Mouse (Mus musculus) midbrain, postnatal 0 days (tissue): ENCODE data around the gene Rin2. TPM values are rescaled to one million over a fixed set of nuclear protein-coding genes. Genes with fewer than 3 reads are reported as not detected.

Experiments
- ATAC-seq: fragments of 200-750 bp; cut with Nextera tagmentation; 2 replicates; pipeline ENCODE4 v1.8.0; 2017; ENCODE audit warnings: moderate number of reproducible peaks, mild to moderate bottlenecking, moderate TSS enrichment, moderate library complexity; ENCODE audit not compliant: low FRiP score
- DNase-seq: peaks from one replicate; pipeline ENCODE4 v3.0.0-alpha.2; 2015; ENCODE audit warnings: low spot score
- H3K27ac ChIP-seq: fragments of 300-500 bp; sonication (generic); 2 replicates; pipeline ENCODE4 v1.5.1; 2014; ENCODE audit warnings: low read depth, mild to moderate bottlenecking, low read length, mixed read lengths
- H3K27me3 ChIP-seq: fragments of 300-500 bp; sonication (generic); 2 replicates; pipeline ENCODE4 v1.6.1; 2014; ENCODE audit warnings: low read length, control low read depth, mixed read lengths; ENCODE audit not compliant: insufficient read depth
- H3K36me3 ChIP-seq: fragments of 300-500 bp; sonication (generic); 2 replicates; pipeline ENCODE4 v1.6.1; 2014; ENCODE audit warnings: low read length, control low read depth, mixed read lengths; ENCODE audit not compliant: insufficient read depth
- H3K4me1 ChIP-seq: fragments of 300-500 bp; sonication (generic); 2 replicates; pipeline ENCODE4 v1.6.1; 2014; ENCODE audit warnings: mild to moderate bottlenecking, control low read depth, antibody characterized with exemption, low read length, mixed read lengths; ENCODE audit not compliant: insufficient read depth
- H3K4me2 ChIP-seq: fragments of 300-500 bp; sonication (generic); 2 replicates; pipeline ENCODE4 v1.6.1; 2014; ENCODE audit warnings: low read depth, mild to moderate bottlenecking, low read length, mixed read lengths; ENCODE audit not compliant: poor library complexity, severe bottlenecking
- H3K4me3 ChIP-seq: fragments of 300-500 bp; sonication (generic); 2 replicates; pipeline ENCODE4 v1.5.1; 2014; ENCODE audit warnings: low read depth, mild to moderate bottlenecking, low read length, moderate library complexity
- H3K9ac ChIP-seq: fragments of 300-500 bp; sonication (generic); replicated peaks from 2 replicates; pipeline ENCODE4 v1.6.1; 2014; ENCODE audit warnings: mild to moderate bottlenecking, low read length, moderate library complexity, mixed read lengths; ENCODE audit not compliant: poor library complexity, severe bottlenecking
- H3K9me3 ChIP-seq: fragments of 300-500 bp; sonication (generic); 2 replicates; pipeline ENCODE4 v1.6.1; 2016; ENCODE audit warnings: low read length, control low read depth
- CTCF ChIP-seq: IDR thresholded peaks from 2 replicates; pipeline ENCODE4 v1.5.1; 2016; ENCODE audit warnings: antibody characterized with exemption, mild to moderate bottlenecking
- WGBS: fragments of 180-500 bp; shearing (Covaris S2); extraction: QIAGEN DNeasy Blood & Tissue Kit; methylation state at CpG from one replicate; pipeline ENCODE4 v1.1.7; 2014; 5-methylcytosine and 5-hydroxymethylcytosine counted together
- polyA plus RNA-seq: library from polyadenylated mRNA; unstranded; fragments of >200 nt; fragmentation: Nextera tagmentation; extraction: Ambion mirVana; gene quantifications from 2 replicates; pipeline ENCODE4 v1.2.1, GENCODE M21; 2015
- total RNA-seq: library from RNA; depleted of rRNA; stranded (reverse); fragments of >200 nt; gene quantifications from 2 replicates; pipeline ENCODE4 v1.2.3, GENCODE M21; 2014

Rin2 gene
- total and polyA plus RNA-seq, 2 experiments from 2014 or later, result 10.5 to 18.0 TPM

DNA sequence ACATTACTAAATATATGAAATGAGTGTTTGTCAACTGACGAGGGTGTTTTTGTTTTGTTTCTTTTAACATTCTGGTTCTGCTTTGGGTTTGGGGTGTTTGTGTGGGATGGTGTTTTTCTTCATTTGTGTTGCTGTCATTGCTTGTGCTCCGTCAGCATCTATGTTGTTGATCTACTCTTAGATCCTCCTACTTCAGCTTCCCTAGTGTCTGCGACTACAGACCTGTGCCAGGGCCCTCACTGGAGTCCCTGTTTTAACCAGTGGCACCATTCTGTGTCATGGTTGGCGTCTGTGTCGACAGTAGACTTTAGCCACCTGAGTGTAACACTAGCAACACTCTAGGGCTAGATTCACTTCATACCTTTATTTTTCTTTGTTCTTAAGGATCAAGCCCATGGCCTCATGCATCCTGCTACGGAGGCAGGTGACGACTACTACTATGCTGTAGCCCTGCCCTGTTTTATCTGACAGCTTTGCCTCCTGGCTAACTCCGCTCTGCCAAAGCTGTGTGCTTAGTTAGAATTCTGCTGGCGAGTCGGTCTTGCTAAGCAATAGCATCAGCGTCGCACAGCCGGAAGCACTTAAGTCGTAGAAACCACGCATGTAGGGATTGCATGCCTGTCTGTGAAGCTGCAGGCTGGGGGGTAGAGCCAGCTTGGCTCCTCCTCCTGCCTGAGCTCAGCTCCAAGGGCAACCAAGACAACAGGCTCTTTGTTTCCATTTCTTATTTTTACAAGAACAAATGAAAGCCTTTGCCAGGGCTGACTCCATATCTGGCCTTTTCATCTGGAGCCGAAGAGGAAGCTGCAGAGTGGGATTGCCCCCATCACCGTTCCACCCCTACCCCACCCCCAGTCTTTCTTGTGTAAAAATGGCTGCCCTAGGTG is 157.2 kb downstream of the Rin2 start:
- Histone ChIP-seq H3K9me3 (no peaks in the 10 kb centered on the region), H3K4me1 (no peaks in the 10 kb centered on the region), H3K27ac (peak overlapping the region; percentile 62), H3K36me3 (no peaks in the 10 kb centered on the region), H3K27me3 (no peaks in the 10 kb centered on the region), H3K4me2 (peak overlapping the region; percentile 7), H3K4me3 (no peak overlapping the region), H3K9ac (0 out of 2 replicates have a peak overlapping the region, but pooled peaks have one; percentile 1)
- no peak for TF ChIP-seq CTCF
- DNase-seq (peak; percentile 88), ATAC-seq (peak; percentile 91)
- 23% methylated on average over 17 of the region's 17 CpGs for WGBS

DNA sequence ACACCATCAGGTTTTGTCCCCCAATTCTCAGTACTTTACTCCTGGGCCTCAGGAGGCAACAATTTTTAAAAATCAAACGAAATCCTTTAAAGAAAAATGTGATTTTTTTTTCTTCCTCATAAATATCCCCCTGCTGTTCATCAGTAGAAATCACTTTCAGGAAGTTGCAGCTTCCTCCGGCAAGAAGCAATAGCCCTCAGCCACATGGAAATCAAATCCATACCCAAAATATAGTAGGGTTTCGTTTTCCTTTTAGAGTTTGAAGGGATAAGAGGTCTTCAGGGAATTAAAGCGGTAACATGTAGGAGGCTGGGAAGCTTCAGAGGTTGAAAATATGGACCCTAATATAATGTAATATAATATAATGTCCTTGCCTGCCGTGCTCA is 157.8 kb downstream of the Rin2 start:
- H3K27ac ChIP-seq, result peak overlapping the region; percentile 62
- 47% methylated on average over 5 of the region's 5 CpGs for WGBS

DNA sequence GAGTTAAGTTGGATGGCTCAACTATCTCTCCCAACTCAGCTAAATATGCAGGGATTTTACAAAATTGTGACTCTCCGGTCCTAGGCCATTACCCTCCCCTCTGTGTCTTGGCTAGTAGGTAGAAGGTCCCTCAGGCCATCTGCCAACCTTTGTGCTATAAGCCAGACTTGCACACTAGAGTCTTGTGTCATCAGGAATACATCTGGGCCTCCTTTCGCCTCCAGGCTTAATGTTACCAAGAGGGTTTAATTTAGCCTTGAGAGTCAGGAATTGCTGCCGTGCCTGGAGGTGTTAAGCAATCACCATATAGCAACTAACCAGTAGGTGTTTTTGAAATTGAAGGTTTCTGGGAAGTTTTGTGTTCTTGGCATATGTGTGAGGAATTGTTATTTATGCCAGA is 158.3 kb downstream of the Rin2 start:
- H3K9me3 ChIP-seq, result no peaks in the 10 kb centered on the region
- no peak for ATAC-seq
- no peak overlapping the region for H3K4me2 ChIP-seq
- TF ChIP-seq CTCF, result no peak
- WGBS, result 80% methylated on average over 3 of the region's 3 CpGs
- H3K36me3 ChIP-seq, result no peaks in the 10 kb centered on the region
- DNase-seq, result no peak
- H3K27me3 ChIP-seq, result no peaks in the 10 kb centered on the region
- H3K4me3 ChIP-seq, result no peak overlapping the region
- H3K9ac ChIP-seq, result no peak overlapping the region
- no peaks in the 10 kb centered on the region for H3K4me1 ChIP-seq
- H3K27ac ChIP-seq, result peak overlapping the region; percentile 62; the same call in 1 of the 2 replicates

More for the DNA sequence above, 157.8 kb downstream of the Rin2 start:
- no peak overlapping the region for H3K9ac ChIP-seq
- TF ChIP-seq CTCF, result peak; percentile 46
- no peaks in the 10 kb centered on the region for H3K9me3 ChIP-seq
- 0 out of 2 replicates have a peak, but pooled peaks have one; percentile 6 for ATAC-seq
- H3K4me1 ChIP-seq, result no peaks in the 10 kb centered on the region
- no peaks in the 10 kb centered on the region for H3K27me3 ChIP-seq
- no peak overlapping the region for H3K4me3 ChIP-seq
- DNase-seq, result no peak
- H3K36me3 ChIP-seq, result no peaks in the 10 kb centered on the region
- peak overlapping the region; percentile 7; the same call in 1 of the 2 replicates for H3K4me2 ChIP-seq

DNA sequence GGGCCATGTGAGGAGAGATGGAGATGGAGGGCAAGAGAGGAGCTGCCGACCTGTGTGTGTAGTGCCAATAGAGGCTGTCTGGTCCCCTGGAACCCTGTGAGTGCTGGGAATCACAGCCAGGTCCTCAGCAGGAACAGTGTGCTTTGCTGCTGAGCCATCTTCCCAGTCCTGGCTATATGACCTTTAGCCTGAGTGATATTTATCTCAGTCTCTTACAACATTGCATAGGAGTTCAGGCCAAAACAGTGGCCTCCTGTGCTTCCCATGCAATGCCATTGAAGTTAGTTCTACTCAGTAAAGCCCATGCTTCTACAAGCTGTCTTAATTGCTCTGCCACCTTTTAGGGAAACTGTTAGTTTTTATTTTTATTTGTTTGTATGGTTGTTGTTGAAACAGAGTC is 160.9 kb downstream of the Rin2 start:
- Histone ChIP-seq H3K4me2 (no peak overlapping the region), H3K9me3 (no peaks in the 10 kb centered on the region), H3K27ac (no peak overlapping the region), H3K4me3 (no peak overlapping the region), H3K27me3 (no peaks in the 10 kb centered on the region), H3K4me1 (0 out of 2 replicates have a peak, but pooled peaks cover 5% of the 10 kb centered on the region), H3K9ac (no peak overlapping the region), H3K36me3 (no peaks in the 10 kb centered on the region)
- no peak for TF ChIP-seq CTCF
- ATAC-seq (no peak), DNase-seq (no peak)
- 71% methylated on average over 1 of the region's 1 CpGs for WGBS

DNA sequence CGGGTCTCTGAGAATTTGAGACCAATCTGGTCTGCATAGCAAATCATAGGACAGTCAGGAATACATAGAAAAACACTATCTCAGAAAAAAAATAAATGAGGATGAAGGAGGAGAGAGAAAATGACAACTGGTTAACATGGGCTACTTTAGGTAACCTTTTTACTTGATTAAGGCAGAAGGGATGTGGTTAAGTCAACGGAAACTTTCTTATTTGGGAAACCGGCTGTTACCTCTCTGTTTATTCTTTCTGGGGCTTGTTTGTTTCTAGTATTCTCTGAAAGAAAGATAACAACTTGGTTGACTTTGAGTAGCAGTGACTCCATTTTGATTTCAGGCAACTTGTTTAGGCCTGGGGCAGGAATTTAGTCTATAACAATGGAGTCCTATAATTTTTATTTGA is 163.7 kb downstream of the Rin2 start:
- Histone ChIP-seq H3K36me3 (no peaks in the 10 kb centered on the region), H3K9ac (no peak overlapping the region), H3K4me2 (no peak overlapping the region), H3K27ac (no peak overlapping the region), H3K4me1 (0 out of 2 replicates have a peak, but pooled peaks cover 5% of the 10 kb centered on the region), H3K4me3 (no peak overlapping the region), H3K9me3 (no peaks in the 10 kb centered on the region), H3K27me3 (no peaks in the 10 kb centered on the region)
- WGBS, result 92% methylated on average over 3 of the region's 3 CpGs
- no peak for TF ChIP-seq CTCF
- DNase-seq (no peak), ATAC-seq (no peak)
